Mouse (Mus musculus) liver, embryonic 13.5 days (tissue): ENCODE measurements around the gene Stard5. TPM values are rescaled to one million over a fixed set of nuclear protein-coding genes. Genes with fewer than 3 reads are reported as not detected.

Experiments
- ATAC-seq: fragments of 200-750 bp; cut with Nextera tagmentation; 2 replicates; pipeline ENCODE4 v1.8.0; 2017; ENCODE audit warnings: low read depth, mild to moderate bottlenecking, moderate number of reproducible peaks, moderate library complexity
- DNase-seq: peaks from one replicate; pipeline ENCODE4 v3.0.0; 2022
- H3K27ac ChIP-seq: fragments of 300-500 bp; sonication (generic); 2 replicates; pipeline ENCODE4 v1.5.1; 2015; ENCODE audit warnings: moderate library complexity, mild to moderate bottlenecking, inconsistent platforms
- H3K27me3 ChIP-seq: fragments of 300-500 bp; sonication (generic); 2 replicates; pipeline ENCODE4 v1.6.1; 2015; ENCODE audit warnings: mild to moderate bottlenecking, inconsistent platforms
- H3K36me3 ChIP-seq: fragments of 300-500 bp; sonication (generic); 2 replicates; pipeline ENCODE4 v1.6.1; 2015; ENCODE audit warnings: mild to moderate bottlenecking, inconsistent platforms
- H3K4me1 ChIP-seq: fragments of 300-500 bp; sonication (generic); replicated peaks from 2 replicates; pipeline ENCODE4 v1.6.1; 2015; ENCODE audit warnings: inconsistent platforms
- H3K4me2 ChIP-seq: fragments of 300-500 bp; sonication (generic); 2 replicates; pipeline ENCODE4 v1.6.1; 2015; ENCODE audit warnings: inconsistent platforms, mild to moderate bottlenecking, moderate library complexity
- H3K4me3 ChIP-seq: fragments of 300-500 bp; sonication (generic); replicated peaks from 2 replicates; pipeline ENCODE4 v1.5.1; 2015; ENCODE audit warnings: mild to moderate bottlenecking, inconsistent platforms
- H3K9ac ChIP-seq: fragments of 300-500 bp; sonication (generic); 2 replicates; pipeline ENCODE4 v1.6.1; 2015; ENCODE audit warnings: mild to moderate bottlenecking, inconsistent platforms
- H3K9me3 ChIP-seq: fragments of 300-500 bp; sonication (generic); replicated peaks from 2 replicates; pipeline ENCODE4 v1.6.1; 2016; ENCODE audit warnings: inconsistent platforms
- WGBS: fragments of 180-500 bp; shearing (Covaris S2); methylation state at CpG from one replicate; pipeline ENCODE4 v1.1.7; 2015; ENCODE audit not compliant: insufficient replicate concordance; 5-methylcytosine and 5-hydroxymethylcytosine counted together
- polyA plus RNA-seq: library from polyadenylated mRNA; unstranded; fragments of >200 nt; fragmentation: Nextera tagmentation; extraction: Ambion mirVana; gene quantifications from 2 replicates; pipeline ENCODE4 v1.2.1, GENCODE M21; 2015

The Stard5 gene
- polyA plus RNA-seq, 1 experiment from 2014 or later = 6.6 TPM

GRCm38 (mm10) chr7:83667936-83668645, 36.3 kb downstream of the Stard5 start:
- DNase-seq (no peak), ATAC-seq (no peak)
- Histone ChIP-seq H3K27ac (no peak overlapping the region), H3K36me3 (no peaks in the 10 kb centered on the region), H3K4me3 (no peak overlapping the region), H3K4me2 (no peak overlapping the region), H3K4me1 (no peaks in the 10 kb centered on the region), H3K9ac (no peak overlapping the region), H3K27me3 (no peaks in the 10 kb centered on the region), H3K9me3 (no peaks in the 10 kb centered on the region)
- 63% methylated on average over 5 of the region's 5 CpGs for WGBS

- no peak for ATAC-seq
- Histone ChIP-seq H3K36me3 (no peaks in the 10 kb centered on the region), H3K4me3 (no peak overlapping the region), H3K9me3 (no peaks in the 10 kb centered on the region), H3K9ac (no peak overlapping the region), H3K4me2 (no peak overlapping the region), H3K4me1 (no peaks in the 10 kb centered on the region), H3K27me3 (no peaks in the 10 kb centered on the region), H3K27ac (no peak overlapping the region)
- no peak for DNase-seq
- 27% methylated on average over 1 of the region's 1 CpGs for WGBS
Measured at GRCm38 (mm10) chr7:83668724-83669123, 37.0 kb downstream of the Stard5 start.

- H3K4me2 ChIP-seq = no peak overlapping the region
- H3K36me3 ChIP-seq = no peaks in the 10 kb centered on the region
- H3K9ac ChIP-seq = no peak overlapping the region
- H3K27me3 ChIP-seq = no peaks in the 10 kb centered on the region
- ATAC-seq (no peak), DNase-seq (no peak)
- no peaks in the 10 kb centered on the region for H3K9me3 ChIP-seq
- no peak overlapping the region for H3K27ac ChIP-seq
- H3K4me3 ChIP-seq = no peak overlapping the region
- 64% methylated on average over 6 of the region's 6 CpGs for WGBS
- no peaks in the 10 kb centered on the region for H3K4me1 ChIP-seq
Measured at GRCm38 (mm10) chr7:83671573-83671972, 39.8 kb downstream of the Stard5 start.

GRCm38 (mm10) chr7:83675545-83676254, 43.9 kb downstream of the Stard5 start:
- DNase-seq (no peak), ATAC-seq (no peak)
- no peaks in the 10 kb centered on the region for H3K36me3 ChIP-seq

DNA sequence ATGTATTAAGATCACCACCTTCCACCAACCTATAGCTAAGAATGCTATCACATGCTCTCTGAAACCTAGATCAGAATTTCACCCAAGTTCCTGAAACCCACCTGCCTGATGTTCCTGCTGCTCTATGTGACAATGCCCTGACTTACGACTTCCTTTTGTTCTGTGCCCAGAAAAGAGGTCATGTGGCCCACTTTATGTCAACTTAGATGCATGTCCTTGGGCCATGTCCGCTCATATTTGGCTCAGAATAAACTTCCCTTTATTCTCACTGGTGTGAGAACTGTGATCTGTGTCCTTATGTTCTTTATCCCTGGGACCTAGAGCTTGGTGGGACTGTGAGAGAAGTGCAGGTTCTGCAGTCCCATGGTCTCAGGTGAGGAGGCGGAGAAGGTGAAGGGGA, 45.5 kb downstream of the Stard5 start:
- Histone ChIP-seq H3K4me2 (no peak overlapping the region), H3K4me3 (no peak overlapping the region), H3K9ac (no peak overlapping the region), H3K27ac (no peak overlapping the region), H3K27me3 (no peaks in the 10 kb centered on the region), H3K36me3 (no peaks in the 10 kb centered on the region), H3K4me1 (no peaks in the 10 kb centered on the region), H3K9me3 (no peaks in the 10 kb centered on the region)
- ATAC-seq (no peak), DNase-seq (no peak)
- 45% methylated on average over 3 of the region's 3 CpGs for WGBS

More at GRCm38 (mm10) chr7:83675545-83676254, 43.9 kb downstream of the Stard5 start:
- Histone ChIP-seq H3K4me2 (no peak overlapping the region), H3K27me3 (no peaks in the 10 kb centered on the region), H3K9me3 (no peaks in the 10 kb centered on the region), H3K4me3 (no peak overlapping the region), H3K4me1 (no peaks in the 10 kb centered on the region), H3K27ac (no peak overlapping the region), H3K9ac (no peak overlapping the region)
- 28% methylated on average over 5 of the region's 5 CpGs for WGBS

DNA sequence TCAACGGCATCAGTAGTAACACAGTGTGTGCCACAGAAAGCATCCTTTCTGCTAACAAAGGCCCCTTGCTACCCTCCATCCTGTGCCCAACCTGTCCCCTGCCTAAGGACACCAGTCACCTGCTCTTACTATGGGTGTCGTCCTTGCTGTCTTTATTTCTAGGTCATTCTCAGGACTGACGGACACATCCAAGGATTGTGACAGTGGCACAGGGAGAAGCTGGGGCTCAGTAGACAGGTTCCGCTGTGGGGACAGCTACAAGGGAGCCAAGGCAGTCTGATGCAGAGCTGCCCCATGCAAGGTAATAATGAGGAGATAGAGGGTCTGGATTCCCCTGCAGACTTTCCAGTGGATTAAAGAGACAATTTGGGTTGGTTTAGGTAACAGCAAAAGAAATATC, 46.7 kb downstream of the Stard5 start:
- H3K36me3 ChIP-seq = no peaks in the 10 kb centered on the region
- no peaks in the 10 kb centered on the region for H3K4me1 ChIP-seq
- WGBS = 78% methylated on average over 4 of the region's 4 CpGs
- no peaks in the 10 kb centered on the region for H3K27me3 ChIP-seq
- no peak overlapping the region for H3K4me2 ChIP-seq
- H3K4me3 ChIP-seq = no peak overlapping the region
- H3K9me3 ChIP-seq = no peaks in the 10 kb centered on the region
- ATAC-seq (no peak), DNase-seq (no peak)
- H3K9ac ChIP-seq = no peak overlapping the region
- H3K27ac ChIP-seq = no peak overlapping the region

GRCm38 (mm10) chr7:83682640-83683274, 51.0 kb downstream of the Stard5 start:
- Histone ChIP-seq H3K4me2 (no peak overlapping the region), H3K4me1 (no peaks in the 10 kb centered on the region), H3K4me3 (no peak overlapping the region), H3K9me3 (no peaks in the 10 kb centered on the region), H3K9ac (no peak overlapping the region), H3K27me3 (no peaks in the 10 kb centered on the region), H3K27ac (no peak overlapping the region), H3K36me3 (no peaks in the 10 kb centered on the region)
- WGBS = 28% methylated on average over 6 of the region's 6 CpGs
- ATAC-seq (no peak), DNase-seq (no peak)

DNA sequence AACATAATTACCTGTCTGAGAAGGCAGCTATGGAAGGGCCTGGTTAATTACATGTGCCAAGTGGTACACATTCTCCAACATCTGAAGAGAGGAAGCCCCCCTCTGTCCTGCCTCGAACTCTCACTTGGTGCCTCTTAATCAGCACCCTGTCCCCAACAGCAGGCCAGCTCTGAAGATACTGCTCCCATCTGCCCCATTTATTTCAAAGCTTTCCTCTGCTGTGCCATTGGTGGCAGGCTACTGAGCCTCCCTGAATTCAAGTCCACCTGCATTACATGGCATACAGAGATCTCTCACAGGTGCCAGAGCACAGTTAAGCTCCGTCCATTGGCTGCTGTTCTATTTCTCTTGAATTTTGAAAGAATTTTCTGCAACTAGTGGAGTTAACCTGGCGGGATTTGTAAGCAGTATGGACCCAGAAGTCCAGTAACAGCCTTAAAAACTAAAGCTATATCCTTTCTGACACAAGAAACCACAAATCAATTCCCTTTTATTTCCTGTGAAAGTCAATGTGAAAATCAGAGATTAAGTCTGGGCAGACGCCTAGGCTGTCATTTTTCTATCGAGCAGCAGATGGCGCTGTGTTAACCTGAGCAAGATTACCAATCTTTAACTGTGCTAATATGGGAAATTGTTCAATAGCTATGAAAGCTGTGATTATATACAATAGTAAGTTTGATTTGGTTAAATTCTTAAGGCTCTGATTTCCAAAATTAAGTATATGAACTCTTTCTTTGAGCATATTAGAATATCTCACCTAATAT, 63.9 kb downstream of the Stard5 start:
- no peaks in the 10 kb centered on the region for H3K36me3 ChIP-seq
- H3K27me3 ChIP-seq = no peaks in the 10 kb centered on the region
- ATAC-seq = no peak
- no peaks in the 10 kb centered on the region for H3K4me1 ChIP-seq
- no peak overlapping the region for H3K27ac ChIP-seq
- no peak overlapping the region for H3K4me3 ChIP-seq
- no peak for DNase-seq
- WGBS = 23% methylated on average over 6 of the region's 6 CpGs
- H3K9ac ChIP-seq = no peak overlapping the region
- no peak overlapping the region for H3K4me2 ChIP-seq
- H3K9me3 ChIP-seq = no peaks in the 10 kb centered on the region

DNA sequence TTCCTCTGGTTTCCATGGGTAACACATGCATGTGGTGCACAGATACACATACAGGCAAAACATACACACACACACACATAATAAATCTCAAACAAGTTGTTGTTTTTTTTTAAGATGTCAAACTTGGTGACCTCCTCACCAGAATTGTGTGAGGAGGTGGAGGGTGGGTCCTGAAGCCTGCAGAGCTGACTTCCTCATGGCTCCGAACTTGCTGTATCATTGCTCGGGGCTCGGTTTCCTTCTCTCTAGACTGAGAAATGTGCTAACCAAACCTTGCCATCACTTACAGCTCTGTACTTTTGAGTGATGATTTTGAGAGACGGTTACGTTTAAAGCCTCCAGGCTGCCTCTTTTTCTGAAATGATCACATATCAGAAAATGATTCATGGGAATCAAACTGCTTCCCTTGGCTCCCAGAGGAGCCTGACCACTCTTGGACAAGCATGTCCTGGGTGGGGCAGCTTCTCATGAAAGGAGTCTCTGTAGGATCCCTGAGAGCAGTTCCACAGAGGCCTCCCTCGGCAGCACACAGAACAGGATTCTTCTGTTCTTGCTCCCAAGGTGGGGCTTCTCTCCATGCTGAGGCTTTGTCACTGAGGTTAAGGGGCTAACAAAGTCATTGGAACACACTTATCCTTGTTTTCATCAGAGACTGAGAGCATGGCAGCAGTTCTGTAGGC, 67.4 kb downstream of the Stard5 start:
- DNase-seq (no peak), ATAC-seq (no peak)
- H3K4me1 ChIP-seq = no peaks in the 10 kb centered on the region
- no peak overlapping the region for H3K4me2 ChIP-seq
- no peaks in the 10 kb centered on the region for H3K9me3 ChIP-seq
- H3K27me3 ChIP-seq = no peaks in the 10 kb centered on the region
- H3K27ac ChIP-seq = no peak overlapping the region
- H3K36me3 ChIP-seq = no peaks in the 10 kb centered on the region
- H3K9ac ChIP-seq = no peak overlapping the region
- H3K4me3 ChIP-seq = no peak overlapping the region
- WGBS = 34% methylated on average over 6 of the region's 6 CpGs
